11 mouse cellular contexts compared by ENCODE assay signal in genomic region chr14:60592339-60592738, GRCm38 (mm10). TPM values are rescaled to one million over a fixed set of nuclear protein-coding genes. Genes with fewer than 3 reads are reported as not detected.
DNase-seq lines count a peak whose midpoint lies in the region; ATAC-seq and TF ChIP-seq lines count a peak whose summit lies in the region.
"Had no signal": no experiment of that assay in that cellular context is flagged by ENCODE, and none has a peak within 500 bp of the region (broad histone marks: within the 10 kb centered on the region; RNA-seq: fewer than 3 reads in every experiment).

No protein-coding gene starts in this region.

- H3K4me1 ChIP-seq in kidney, embryonic 15.5 days = peaks cover 40% of the 10 kb centered on the region
- H3K4me1 ChIP-seq in midbrain, embryonic 10.5 days = peaks cover 42% of the 10 kb centered on the region
- peaks cover 16% of the 10 kb centered on the region for H3K4me1 ChIP-seq in midbrain, embryonic 11.5 days (ENCODE audit: control insufficient read depth, insufficient read depth, low read length)

- H3K9me3 ChIP-seq in kidney, embryonic 15.5 days (replicated peaks) = no peaks in the 10 kb centered on the region
- no peaks in the 10 kb centered on the region for H3K9me3 ChIP-seq in midbrain, embryonic 10.5 days (replicated peaks)
- no peaks in the 10 kb centered on the region for H3K9me3 ChIP-seq in midbrain, embryonic 11.5 days (ENCODE audit: control insufficient read depth, low read length)
- H3K9me3 ChIP-seq: limb, embryonic 15.5 days had no signal

- H3K27ac ChIP-seq in gastrocnemius, adult 2 months = peak overlapping the region; percentile 65
- peak overlapping the region; percentile 76 for H3K27ac ChIP-seq in kidney, embryonic 15.5 days
- H3K27ac ChIP-seq in midbrain, embryonic 10.5 days (replicated peaks) = 0 out of 2 replicates have a peak overlapping the region, but pooled peaks have one; percentile 2
- no peak overlapping the region for H3K27ac ChIP-seq in midbrain, embryonic 11.5 days (ENCODE audit: low read depth, low read length)

- no peaks in the 10 kb centered on the region for H3K36me3 ChIP-seq in kidney, embryonic 15.5 days
- H3K36me3 ChIP-seq in midbrain, embryonic 10.5 days = no peaks in the 10 kb centered on the region
- H3K36me3 ChIP-seq in midbrain, embryonic 11.5 days (ENCODE audit: control insufficient read depth, insufficient read depth, low read length) = no peaks in the 10 kb centered on the region
- H3K36me3 ChIP-seq: limb, embryonic 15.5 days had no signal

- H3K4me2 ChIP-seq in kidney, embryonic 15.5 days = no peak overlapping the region
- no peak overlapping the region for H3K4me2 ChIP-seq in midbrain, embryonic 11.5 days
- H3K4me2 ChIP-seq: limb, embryonic 15.5 days had no signal

- 73% methylated on average over 5 of the region's 5 CpGs for WGBS in kidney, embryonic 15.5 days
- 90% methylated on average over 5 of the region's 5 CpGs for WGBS in midbrain, embryonic 10.5 days
- WGBS in midbrain, embryonic 11.5 days = 93% methylated on average over 5 of the region's 5 CpGs

- no peak for ATAC-seq in kidney, embryonic 15.5 days (replicated peaks; ENCODE audit: low FRiP score)
- no peak for ATAC-seq in midbrain, embryonic 11.5 days (ENCODE audit: low FRiP score)

- TF ChIP-seq CTCF in gastrocnemius, adult 2 months (IDR thresholded peaks at IDR 0.05) = no peak

- no peak overlapping the region for H3K9ac ChIP-seq in kidney, embryonic 15.5 days
- H3K9ac ChIP-seq in midbrain, embryonic 11.5 days (ENCODE audit: low read length) = no peak overlapping the region
- H3K9ac ChIP-seq: limb, embryonic 15.5 days had no signal

- no peak for DNase-seq in gastrocnemius, adult 2 months
- DNase-seq in gastrocnemius, adult 8-10 months (ENCODE audit: low spot score in 2 of 2) = no peak
- DNase-seq in kidney, adult 18-20 months = no peak
- DNase-seq in midbrain, embryonic 10.5 days (ENCODE audit: low spot score) = no peak
- DNase-seq in midbrain, embryonic 11.5 days (ENCODE audit: low spot score, missing footprints) = no peak
- DNase-seq in adrenal gland, adult 18-20 months (ENCODE audit: low spot score in 2 of 2) = no peak
- no peak for DNase-seq in urinary bladder, postnatal 36 days (ENCODE audit: low spot score in 2 of 2)
- DNase-seq: B cell, adult 2 months; thymus, postnatal 4 days had no signal

- H3K4me3 ChIP-seq in gastrocnemius, adult 2 months = no peak overlapping the region
- H3K4me3 ChIP-seq in kidney, embryonic 15.5 days (replicated peaks) = no peak overlapping the region
- H3K4me3 ChIP-seq in midbrain, embryonic 10.5 days = no peak overlapping the region
- H3K4me3 ChIP-seq in midbrain, embryonic 11.5 days (ENCODE audit: low read depth, low read length) = no peak overlapping the region
- H3K4me3 ChIP-seq: limb, embryonic 15.5 days had no signal

- H3K27me3 ChIP-seq in kidney, embryonic 15.5 days = no peaks in the 10 kb centered on the region
- no peaks in the 10 kb centered on the region for H3K27me3 ChIP-seq in midbrain, embryonic 10.5 days (ENCODE audit: low read depth, poor library complexity, severe bottlenecking)
- H3K27me3 ChIP-seq in midbrain, embryonic 11.5 days (ENCODE audit: control insufficient read depth, insufficient read depth, low read length) = no peaks in the 10 kb centered on the region
- H3K27me3 ChIP-seq: limb, embryonic 15.5 days had no signal

- intact Hi-C loops in gastrocnemius, adult 2 months (cut with DNase I) = no loop called here

RNA-seq across cellular contexts. Expression of gene Spata13, which starts 41.5 kb away (rescaled TPM):
- total RNA-seq in gastrocnemius, adult 2 months (2021) = 1 to 10 TPM; 3.8 to 4.3 TPM
- total RNA-seq in gastrocnemius, adult 8-10 months (2022) = 1 to 10 TPM; 1.2 to 3.5 (median 3.0) TPM
- 55.1 and 64.4 TPM in 2 replicates for polyA plus RNA-seq in kidney, embryonic 15.5 days (2015; fragmentation: Nextera tagmentation; extraction: Ambion mirVana)
- polyA plus RNA-seq in midbrain, embryonic 10.5 days (2016; fragmentation: Nextera tagmentation; extraction: Ambion mirVana) = 67.9 and 70.0 TPM in 2 replicates
- polyA plus RNA-seq in midbrain, embryonic 11.5 days (2014; fragmentation: Nextera tagmentation; extraction: Ambion mirVana) = 61.0 and 66.0 TPM in 2 replicates
- total RNA-seq in adrenal gland, adult 18-20 months (2021) = 100 to 1,000 TPM in 1 of 2 experiments, 10 to 100 TPM in 1; 95.8 to 130 TPM

Comparison
In these comparisons a context has a peak if more than half of its experiments do, and no peak if none do; other contexts are left out.
1. RNA of gene Spata13, which starts 41.5 kb away (total RNA-seq): 95.8 to 130 TPM in adrenal gland, adult 18-20 months; 3.8 to 4.3 TPM in gastrocnemius, adult 2 months and 1.2 to 3.5 TPM in gastrocnemius, adult 8-10 months; every median in the first group is over 10 times any median in the second.